Mouse (Mus musculus): Measurements from ENCODE around the gene Rnf43.

- no peak for TF ChIP-seq POLR2A (IDR thresholded peaks at IDR 0.05; ENCODE audit: control insufficient read depth, extremely low read depth, insufficient read depth, low read length, poor library complexity)
- no peak for TF ChIP-seq CTCF (IDR thresholded peaks at IDR 0.05; ENCODE audit: borderline replicate concordance, control insufficient read depth, extremely low read depth, insufficient read depth, low read length, poor library complexity)
Measured at GRCm38 (mm10) chr11:87728850-87729592, 66.5 kb downstream of the Rnf43 start.
